Mouse (Mus musculus): ENCODE results near the gene Hist1h3g. TPM values are rescaled to one million over a fixed set of nuclear protein-coding genes. Genes with fewer than 3 reads are reported as not detected.
"Not testable (repeated sequence)": the region's sequence is repeated elsewhere in the genome, so short reads cannot be mapped to it uniquely, and the experiment has no call there.

Hist1h3g gene
- polyA plus RNA-seq, 1 experiment = 496 TPM

DNA sequence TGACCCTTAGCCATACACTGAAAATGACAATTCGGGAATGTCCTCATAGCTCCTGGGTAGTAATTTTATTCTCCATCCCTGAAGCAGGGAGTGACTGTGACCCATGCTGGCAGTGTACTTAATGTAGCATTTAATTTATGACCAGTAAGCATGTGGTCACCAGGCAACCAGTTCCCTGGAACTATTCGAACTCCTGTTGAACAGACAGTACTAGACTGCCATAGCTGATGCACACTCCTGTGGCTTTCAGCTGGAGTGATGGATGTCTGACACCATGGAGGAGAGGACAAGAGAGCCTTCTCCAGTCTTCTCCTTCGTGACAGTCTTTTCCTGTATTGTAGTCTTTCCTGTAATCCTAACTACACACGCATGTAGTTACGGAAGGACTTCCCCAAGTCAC lies 6.2 kb upstream of the Hist1h3g start:
- Histone ChIP-seq H3K4me3 (ENCODE audit: control insufficient read depth, insufficient read depth, low read length) (no peak overlapping the region), H3K36me3 (ENCODE audit: control insufficient read depth, insufficient read depth, low read length) (no peaks in the 10 kb centered on the region), H3K27ac (ENCODE audit: control insufficient read depth, insufficient read depth, low read length) (no peak overlapping the region), H3K4me1 (replicated peaks; ENCODE audit: control insufficient read depth, insufficient read depth, low read length) (peaks cover 6% of the 10 kb centered on the region), H3K27me3 (ENCODE audit: control insufficient read depth, insufficient read depth, low read length) (no peaks in the 10 kb centered on the region)
- TF ChIP-seq POLR2A (IDR thresholded peaks at IDR 0.05; ENCODE audit: control insufficient read depth, extremely low read depth, insufficient read depth, low read length, poor library complexity) = no peak
- no peak for TF ChIP-seq CTCF (IDR thresholded peaks at IDR 0.05; ENCODE audit: borderline replicate concordance, control insufficient read depth, extremely low read depth, insufficient read depth, low read length, poor library complexity)
- no peak for DNase-seq
- WGBS = 97% methylated on average over 5 of the region's 5 CpGs

DNA sequence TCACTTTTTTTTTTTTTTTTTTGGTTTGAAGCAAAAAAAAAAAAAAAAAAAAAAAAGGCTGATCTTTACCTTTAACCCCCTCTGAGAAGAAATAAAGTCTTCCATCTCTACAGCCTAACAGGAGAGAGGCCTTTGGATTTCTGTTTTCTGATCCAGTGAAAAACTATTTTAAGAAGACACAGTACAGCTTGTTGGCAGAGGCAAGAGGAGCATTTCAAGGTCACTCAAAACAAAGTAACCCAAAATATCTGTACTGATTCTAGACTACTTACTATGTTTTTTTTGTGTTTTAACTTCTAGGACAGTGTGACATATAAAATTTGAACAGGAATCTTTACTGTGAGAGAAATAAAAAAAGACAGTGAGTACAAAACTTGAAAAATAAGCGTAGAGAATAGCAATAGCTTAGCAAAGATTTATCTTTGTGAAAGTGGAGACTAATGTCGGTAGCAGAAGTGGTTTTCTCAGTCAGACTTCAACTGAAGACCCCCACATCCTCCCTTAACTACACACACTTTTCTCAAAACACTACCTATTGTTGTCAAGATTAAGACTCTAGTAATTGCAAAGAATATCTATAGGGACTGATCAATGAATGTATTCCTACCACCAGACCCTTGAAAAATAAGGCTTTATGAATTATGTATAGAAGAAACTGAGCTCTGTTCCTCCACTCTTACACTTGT lies 5.6 kb upstream of the Hist1h3g start:
- Histone ChIP-seq H3K4me3 (ENCODE audit: control insufficient read depth, insufficient read depth, low read length) (no peak overlapping the region), H3K4me1 (replicated peaks; ENCODE audit: control insufficient read depth, insufficient read depth, low read length) (peaks cover 6% of the 10 kb centered on the region), H3K36me3 (ENCODE audit: control insufficient read depth, insufficient read depth, low read length) (no peaks in the 10 kb centered on the region), H3K27ac (ENCODE audit: control insufficient read depth, insufficient read depth, low read length) (no peak overlapping the region; the same call in 1 of the 2 replicates), H3K27me3 (ENCODE audit: control insufficient read depth, insufficient read depth, low read length) (no peaks in the 10 kb centered on the region)
- TF ChIP-seq CTCF (IDR thresholded peaks at IDR 0.05; ENCODE audit: borderline replicate concordance, control insufficient read depth, extremely low read depth, insufficient read depth, low read length, poor library complexity) (no peak), POLR2A (IDR thresholded peaks at IDR 0.05; ENCODE audit: control insufficient read depth, extremely low read depth, insufficient read depth, low read length, poor library complexity) (no peak)
- no peak for DNase-seq
- 30% methylated on average over 2 of the region's 2 CpGs for WGBS

- under 1% methylated on average over 20 of the region's 20 CpGs for WGBS
- Histone ChIP-seq H3K36me3 (ENCODE audit: control insufficient read depth, insufficient read depth, low read length) (no peaks in the 10 kb centered on the region), H3K4me3 (ENCODE audit: control insufficient read depth, insufficient read depth, low read length) (peak overlapping the region; percentile 42), H3K4me1 (replicated peaks; ENCODE audit: control insufficient read depth, insufficient read depth, low read length) (peaks cover 6% of the 10 kb centered on the region), H3K27me3 (ENCODE audit: control insufficient read depth, insufficient read depth, low read length) (no peaks in the 10 kb centered on the region), H3K27ac (ENCODE audit: control insufficient read depth, insufficient read depth, low read length) (peak overlapping the region; percentile 83)
- DNase-seq = peak; percentile 75
- no peak for TF ChIP-seq CTCF (IDR thresholded peaks at IDR 0.05; ENCODE audit: borderline replicate concordance, control insufficient read depth, extremely low read depth, insufficient read depth, low read length, poor library complexity)
- TF ChIP-seq POLR2A (IDR thresholded peaks at IDR 0.05; ENCODE audit: control insufficient read depth, extremely low read depth, insufficient read depth, low read length, poor library complexity) = no peak
Measured at GRCm38 (mm10) chr13:23530181-23530900, 4.9 kb upstream of the Hist1h3g start.

DNA sequence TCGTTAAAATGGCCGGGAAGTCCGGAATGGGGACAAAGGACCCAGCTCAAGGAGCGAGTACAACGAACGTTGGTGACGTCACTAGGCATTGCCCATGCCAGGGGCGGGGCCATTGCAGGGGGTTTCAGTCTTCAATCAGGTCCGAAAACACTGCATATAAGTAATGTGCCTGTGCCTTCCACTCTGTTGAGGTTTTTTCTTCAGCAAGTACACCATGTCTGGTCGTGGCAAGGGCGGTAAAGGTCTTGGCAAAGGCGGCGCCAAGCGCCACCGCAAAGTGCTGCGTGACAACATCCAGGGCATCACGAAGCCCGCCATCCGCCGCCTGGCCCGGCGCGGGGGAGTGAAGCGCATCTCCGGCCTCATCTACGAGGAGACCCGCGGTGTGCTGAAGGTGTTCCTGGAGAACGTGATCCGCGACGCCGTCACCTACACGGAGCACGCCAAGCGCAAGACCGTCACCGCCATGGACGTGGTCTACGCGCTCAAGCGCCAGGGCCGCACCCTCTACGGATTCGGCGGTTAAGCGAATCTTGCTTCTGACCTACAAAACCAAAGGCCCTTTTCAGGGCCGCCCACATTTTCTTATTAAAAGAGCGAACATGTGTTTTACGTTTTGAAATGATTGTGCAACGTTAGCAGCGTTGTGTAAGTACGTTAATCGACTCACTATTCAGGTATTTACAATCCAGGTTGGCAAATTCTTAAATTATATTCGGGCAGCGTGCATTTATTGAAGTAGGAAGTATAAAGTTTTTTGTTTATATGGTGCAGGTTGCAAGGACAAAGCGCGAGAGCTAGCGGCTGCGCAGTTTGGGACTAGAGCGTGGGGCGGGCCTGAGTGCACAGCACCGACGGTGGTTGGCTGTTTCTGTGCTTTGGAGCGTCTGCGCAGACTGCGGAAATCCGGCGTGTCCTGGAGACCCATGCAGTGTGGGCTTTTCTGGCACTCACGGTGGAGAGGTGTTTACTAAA lies 4.0 kb upstream of the Hist1h3g start, which contains the start of gene Hist1h4h:
Gene Hist1h4h (plus strand): TSS at position 150 of the 975 bp plus-strand sequence.
- under 1% methylated on average over 63 of the region's 70 CpGs for WGBS
- no peaks in the 10 kb centered on the region for H3K27me3 ChIP-seq (ENCODE audit: control insufficient read depth, insufficient read depth, low read length)
- peaks cover 6% of the 10 kb centered on the region for H3K4me1 ChIP-seq (replicated peaks; ENCODE audit: control insufficient read depth, insufficient read depth, low read length)
- H3K27ac ChIP-seq (ENCODE audit: control insufficient read depth, insufficient read depth, low read length) = peak within 1 kb of the TSS; percentile 83
- H3K4me3 ChIP-seq (ENCODE audit: control insufficient read depth, insufficient read depth, low read length) = peak within 1 kb of the TSS; percentile 42
- no peaks in the 10 kb centered on the region for H3K36me3 ChIP-seq (ENCODE audit: control insufficient read depth, insufficient read depth, low read length)
- TF ChIP-seq POLR2A (IDR thresholded peaks at IDR 0.05; ENCODE audit: control insufficient read depth, extremely low read depth, insufficient read depth, low read length, poor library complexity) = peak; percentile 98
- TF ChIP-seq CTCF (IDR thresholded peaks at IDR 0.05; ENCODE audit: borderline replicate concordance, control insufficient read depth, extremely low read depth, insufficient read depth, low read length, poor library complexity) = 0 out of 2 replicates have a peak, but pooled peaks have one; percentile 25
- DNase-seq = peak; percentile 97

DNA sequence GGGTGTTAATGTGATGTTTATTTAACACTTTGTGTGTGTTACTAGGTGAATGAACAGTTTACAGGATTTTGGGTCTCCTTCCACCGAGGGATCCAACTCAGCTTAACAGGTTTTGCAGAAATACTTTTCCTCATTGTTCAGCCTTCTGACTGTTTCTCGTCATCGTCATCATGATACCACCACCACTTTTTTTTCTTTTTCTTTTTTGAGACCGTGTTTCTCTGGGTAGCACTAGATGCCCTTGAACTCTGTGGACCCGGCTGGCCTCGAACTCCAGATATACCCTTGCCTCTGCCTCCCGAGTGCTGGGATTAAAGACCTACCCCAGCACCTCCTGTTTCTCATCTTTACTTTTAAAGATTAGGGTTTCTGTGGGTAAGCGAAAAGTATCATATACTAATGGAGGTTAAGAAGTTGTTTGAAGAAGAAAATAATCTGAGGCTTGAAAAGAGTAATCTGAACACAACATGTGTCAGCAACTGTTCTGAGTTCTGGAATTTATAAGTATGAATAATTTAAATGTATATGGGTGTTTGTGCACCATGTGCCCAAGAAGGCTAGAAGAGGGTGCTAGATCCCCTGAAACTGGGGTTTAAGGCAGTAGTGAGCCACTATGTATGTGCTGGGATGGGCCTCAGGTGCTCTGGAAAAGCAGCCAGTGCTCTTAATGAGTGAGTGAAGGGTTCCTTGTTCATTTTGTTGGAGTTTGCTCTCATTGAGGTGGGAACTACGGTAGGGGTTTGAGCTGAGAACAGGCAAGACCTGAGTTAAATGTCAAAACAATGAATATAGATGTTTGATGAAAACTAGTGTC lies 2.8 kb upstream of the Hist1h3g start:
- H3K4me3 ChIP-seq (ENCODE audit: control insufficient read depth, insufficient read depth, low read length) = peak overlapping the region; percentile 5; the same call in 1 of the 2 replicates
- TF ChIP-seq CTCF (IDR thresholded peaks at IDR 0.05; ENCODE audit: borderline replicate concordance, control insufficient read depth, extremely low read depth, insufficient read depth, low read length, poor library complexity) (no peak), POLR2A (IDR thresholded peaks at IDR 0.05; ENCODE audit: control insufficient read depth, extremely low read depth, insufficient read depth, low read length, poor library complexity) (no peak)

DNA sequence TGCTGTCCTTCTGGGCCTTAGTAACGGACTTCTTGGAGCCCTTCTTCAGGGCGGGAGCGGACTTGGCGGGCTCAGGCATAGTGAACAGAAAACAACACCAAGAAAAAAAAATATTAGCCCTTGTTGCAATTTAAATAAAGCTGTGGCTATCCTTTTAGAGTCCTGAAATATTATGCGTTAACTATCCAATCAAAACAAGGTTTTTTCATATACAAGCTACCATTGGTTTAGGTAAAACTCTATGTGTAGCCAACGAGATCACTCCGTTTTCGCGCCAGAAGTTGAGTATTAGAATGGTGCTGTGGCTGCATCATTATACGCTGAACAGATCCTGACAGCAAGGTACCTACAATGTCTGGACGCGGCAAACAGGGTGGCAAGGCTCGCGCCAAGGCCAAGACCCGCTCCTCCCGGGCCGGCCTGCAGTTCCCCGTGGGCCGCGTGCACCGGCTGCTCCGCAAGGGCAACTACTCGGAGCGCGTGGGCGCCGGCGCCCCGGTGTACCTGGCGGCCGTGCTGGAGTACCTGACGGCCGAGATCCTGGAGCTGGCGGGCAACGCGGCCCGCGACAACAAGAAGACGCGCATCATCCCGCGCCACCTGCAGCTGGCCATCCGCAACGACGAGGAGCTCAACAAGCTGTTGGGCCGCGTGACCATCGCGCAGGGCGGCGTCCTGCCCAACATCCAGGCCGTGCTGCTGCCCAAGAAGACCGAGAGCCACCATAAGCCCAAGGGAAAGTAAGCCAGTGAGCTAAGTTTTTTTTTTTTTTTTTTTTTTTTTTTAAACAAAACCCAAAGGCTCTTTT lies 1.5 kb upstream of the Hist1h3g start, which contains the start of gene Hist1h2af:
Gene Hist1h2af (plus strand): TSS at position 347 of the 808 bp plus-strand sequence.
- not testable (repeated sequence) for H3K27me3 ChIP-seq (ENCODE audit: control insufficient read depth, insufficient read depth, low read length); H3K36me3 ChIP-seq (ENCODE audit: control insufficient read depth, insufficient read depth, low read length); H3K4me1 ChIP-seq (replicated peaks; ENCODE audit: control insufficient read depth, insufficient read depth, low read length)
- WGBS = under 1% methylated on average over 29 of the region's 53 CpGs
- DNase-seq = peak; percentile 64
- Histone ChIP-seq H3K27ac (ENCODE audit: control insufficient read depth, insufficient read depth, low read length) (peak within 1 kb of the TSS; percentile 92), H3K4me3 (ENCODE audit: control insufficient read depth, insufficient read depth, low read length) (peak within 1 kb of the TSS; percentile 54)

More for the DNA sequence above, 2.8 kb upstream of the Hist1h3g start:
- DNase-seq = no peak
- Histone ChIP-seq H3K36me3 (ENCODE audit: control insufficient read depth, insufficient read depth, low read length) (no peaks in the 10 kb centered on the region), H3K27ac (ENCODE audit: control insufficient read depth, insufficient read depth, low read length) (peak overlapping the region; percentile 82), H3K4me1 (replicated peaks; ENCODE audit: control insufficient read depth, insufficient read depth, low read length) (peaks cover 6% of the 10 kb centered on the region), H3K27me3 (ENCODE audit: control insufficient read depth, insufficient read depth, low read length) (no peaks in the 10 kb centered on the region)
- 22% methylated on average over 9 of the region's 9 CpGs for WGBS
